Mouse (Mus musculus): ENCODE results near the gene Camta1. TPM values are rescaled to one million over a fixed set of nuclear protein-coding genes. Genes with fewer than 3 reads are reported as not detected.
A peak's percentile ranks its signal among the peaks of the same experiment; 100 is the strongest.

The Camta1 gene
- polyA plus RNA-seq, 1 experiment, result 7.7 TPM

DNA sequence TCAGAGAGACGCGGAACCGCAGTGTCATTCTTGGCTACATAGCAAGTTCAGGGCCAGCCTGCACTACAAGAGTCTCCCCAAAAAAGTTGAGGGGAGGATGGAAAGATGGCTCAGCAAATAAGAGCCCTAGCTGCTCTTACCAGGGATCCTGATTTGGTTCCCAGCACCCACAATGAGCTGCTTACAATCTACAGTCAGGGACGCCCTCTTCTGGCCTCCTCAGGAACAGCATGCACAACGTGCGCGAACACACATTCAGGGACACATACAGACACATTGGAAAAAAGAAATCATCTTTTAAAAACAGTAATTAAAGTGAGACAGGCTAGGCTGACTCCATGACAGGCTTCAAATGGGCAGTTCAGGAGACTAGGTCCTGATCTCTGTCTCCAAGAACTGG, 33.9 kb upstream of the Camta1 start:
- Histone ChIP-seq H3K27me3 (replicated peaks; ENCODE audit: control insufficient read depth, insufficient read depth, low read length) (no peaks in the 10 kb centered on the region), H3K27ac (ENCODE audit: insufficient read depth, low read depth, low read length) (no peak overlapping the region), H3K4me1 (ENCODE audit: control insufficient read depth, insufficient read depth, low read length) (no peaks in the 10 kb centered on the region), H3K4me3 (ENCODE audit: insufficient read depth, low read depth, low read length) (no peak overlapping the region), H3K36me3 (ENCODE audit: control insufficient read depth, insufficient read depth, low read length) (no peaks in the 10 kb centered on the region)
- DNase-seq, result no peak
- 89% methylated on average over 7 of the region's 7 CpGs for WGBS
- TF ChIP-seq POLR2A (IDR thresholded peaks at IDR 0.05; ENCODE audit: low read depth, low read length) (no peak), CTCF (conservative IDR thresholded peaks at IDR 0.05; ENCODE audit: insufficient read depth, insufficient read length, low read depth, low read length) (no peak)

DNA sequence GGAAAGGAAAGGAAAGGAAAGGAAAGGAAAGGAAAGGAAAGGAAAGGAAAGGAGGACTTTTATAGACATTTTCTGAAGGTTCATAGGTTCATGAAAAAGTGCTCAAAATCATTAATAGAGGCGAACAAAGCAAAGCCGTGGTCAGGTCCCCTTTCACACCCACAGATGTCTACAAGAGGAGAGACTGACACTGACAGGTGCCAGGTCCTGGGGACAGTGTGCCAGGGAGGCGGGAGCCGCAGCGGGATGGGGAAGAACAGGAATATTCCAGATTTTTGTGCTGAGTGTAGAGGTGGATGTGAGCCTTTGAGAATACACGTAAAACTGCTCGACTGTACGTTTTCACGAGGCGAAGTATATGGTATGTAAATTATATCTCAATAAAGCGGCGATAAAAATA, 33.2 kb upstream of the Camta1 start:
- TF ChIP-seq POLR2A (IDR thresholded peaks at IDR 0.05; ENCODE audit: low read depth, low read length) (no peak), CTCF (conservative IDR thresholded peaks at IDR 0.05; ENCODE audit: insufficient read depth, insufficient read length, low read depth, low read length) (no peak)
- no peaks in the 10 kb centered on the region for H3K27me3 ChIP-seq (replicated peaks; ENCODE audit: control insufficient read depth, insufficient read depth, low read length)
- no peaks in the 10 kb centered on the region for H3K36me3 ChIP-seq (ENCODE audit: control insufficient read depth, insufficient read depth, low read length)
- no peak for DNase-seq
- no peaks in the 10 kb centered on the region for H3K4me1 ChIP-seq (ENCODE audit: control insufficient read depth, insufficient read depth, low read length)
- WGBS, result 97% methylated on average over 12 of the region's 12 CpGs
- no peak overlapping the region for H3K27ac ChIP-seq (ENCODE audit: insufficient read depth, low read depth, low read length)
- H3K4me3 ChIP-seq (ENCODE audit: insufficient read depth, low read depth, low read length), result no peak overlapping the region

DNA sequence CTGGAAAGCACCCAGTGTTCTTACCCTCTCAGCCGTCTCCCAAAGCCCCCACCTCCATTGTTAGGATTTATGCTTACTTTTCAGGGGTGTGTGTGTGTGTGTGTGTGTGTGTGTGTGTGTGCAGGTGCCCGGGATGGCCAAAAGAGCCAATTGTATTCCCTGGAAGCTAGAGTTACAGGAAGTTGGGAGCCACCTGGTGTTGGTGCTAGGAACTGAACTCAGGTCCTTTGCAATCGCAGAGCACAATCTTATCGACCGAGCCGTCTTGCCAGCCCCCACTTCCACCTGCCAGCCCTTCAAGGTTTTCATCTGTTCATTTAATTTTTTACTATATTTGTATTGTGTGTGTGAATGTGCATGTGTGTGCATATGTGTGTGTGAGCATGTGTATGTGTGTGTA, 31.6 kb upstream of the Camta1 start:
- no peak for DNase-seq
- Histone ChIP-seq H3K27ac (ENCODE audit: insufficient read depth, low read depth, low read length) (no peak overlapping the region), H3K4me3 (ENCODE audit: insufficient read depth, low read depth, low read length) (no peak overlapping the region), H3K27me3 (replicated peaks; ENCODE audit: control insufficient read depth, insufficient read depth, low read length) (no peaks in the 10 kb centered on the region), H3K36me3 (ENCODE audit: control insufficient read depth, insufficient read depth, low read length) (no peaks in the 10 kb centered on the region), H3K4me1 (ENCODE audit: control insufficient read depth, insufficient read depth, low read length) (no peaks in the 10 kb centered on the region)
- 73% methylated on average over 6 of the region's 6 CpGs for WGBS
- no peak for TF ChIP-seq POLR2A (IDR thresholded peaks at IDR 0.05; ENCODE audit: low read depth, low read length)
- peak; percentile 38; the same call in 1 of the 2 replicates for TF ChIP-seq CTCF (conservative IDR thresholded peaks at IDR 0.05; ENCODE audit: insufficient read depth, insufficient read length, low read depth, low read length)

- no peak overlapping the region for H3K27ac ChIP-seq (ENCODE audit: insufficient read depth, low read depth, low read length)
- no peak for DNase-seq
- H3K27me3 ChIP-seq (replicated peaks; ENCODE audit: control insufficient read depth, insufficient read depth, low read length), result no peaks in the 10 kb centered on the region; the same call in 1 of the 2 replicates
- 83% methylated on average over 12 of the region's 12 CpGs for WGBS
- no peaks in the 10 kb centered on the region for H3K36me3 ChIP-seq (ENCODE audit: control insufficient read depth, insufficient read depth, low read length)
- H3K4me3 ChIP-seq (ENCODE audit: insufficient read depth, low read depth, low read length), result no peak overlapping the region
- TF ChIP-seq POLR2A (IDR thresholded peaks at IDR 0.05; ENCODE audit: low read depth, low read length), result no peak
- no peak for TF ChIP-seq CTCF (conservative IDR thresholded peaks at IDR 0.05; ENCODE audit: insufficient read depth, insufficient read length, low read depth, low read length)
- no peaks in the 10 kb centered on the region for H3K4me1 ChIP-seq (ENCODE audit: control insufficient read depth, insufficient read depth, low read length)
These were observed 19.9 kb upstream of the Camta1 start for GRCm38 (mm10) chr4:151881590-151881989.

DNA sequence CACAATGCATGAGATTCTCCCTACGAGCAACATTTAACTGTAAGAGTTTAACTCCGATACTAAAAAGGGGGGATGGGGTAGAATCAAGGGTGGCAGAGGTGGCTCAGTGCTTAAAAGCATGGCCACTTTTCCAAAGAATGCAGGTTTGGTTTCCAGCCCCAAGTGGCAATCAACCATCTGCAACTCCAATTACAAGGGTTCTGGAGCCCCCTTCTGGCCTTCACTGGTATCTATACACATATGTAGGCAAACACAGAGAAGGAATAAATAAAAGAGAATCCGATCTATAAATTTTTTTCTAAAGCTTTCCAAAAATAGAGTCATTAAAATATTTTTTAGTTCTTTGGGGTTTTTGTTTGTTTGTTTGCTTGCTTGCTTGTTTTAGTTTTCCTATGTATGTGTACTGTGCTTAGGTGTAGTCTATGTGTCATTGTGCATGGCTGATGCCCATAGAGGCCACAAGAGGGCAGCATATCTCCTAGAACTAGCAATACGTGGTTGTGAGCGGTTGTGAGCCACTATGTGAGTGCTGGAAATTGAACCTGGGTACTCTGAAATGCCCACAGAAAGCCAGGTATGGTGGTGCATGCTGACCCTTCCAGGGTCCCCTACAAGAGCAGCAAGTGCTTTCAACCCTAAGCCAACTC, 18.5 kb upstream of the Camta1 start:
- no peak for TF ChIP-seq POLR2A (IDR thresholded peaks at IDR 0.05; ENCODE audit: low read depth, low read length)
- TF ChIP-seq CTCF (conservative IDR thresholded peaks at IDR 0.05; ENCODE audit: insufficient read depth, insufficient read length, low read depth, low read length), result peak; percentile 24; the same call in 1 of the 2 replicates
- H3K4me1 ChIP-seq (ENCODE audit: control insufficient read depth, insufficient read depth, low read length), result no peaks in the 10 kb centered on the region
- no peaks in the 10 kb centered on the region; the same call in 1 of the 2 replicates for H3K27me3 ChIP-seq (replicated peaks; ENCODE audit: control insufficient read depth, insufficient read depth, low read length)
- WGBS, result 82% methylated on average over 5 of the region's 5 CpGs
- no peak overlapping the region for H3K4me3 ChIP-seq (ENCODE audit: insufficient read depth, low read depth, low read length)
- H3K36me3 ChIP-seq (ENCODE audit: control insufficient read depth, insufficient read depth, low read length), result no peaks in the 10 kb centered on the region
- no peak overlapping the region for H3K27ac ChIP-seq (ENCODE audit: insufficient read depth, low read depth, low read length)
- no peak for DNase-seq

DNA sequence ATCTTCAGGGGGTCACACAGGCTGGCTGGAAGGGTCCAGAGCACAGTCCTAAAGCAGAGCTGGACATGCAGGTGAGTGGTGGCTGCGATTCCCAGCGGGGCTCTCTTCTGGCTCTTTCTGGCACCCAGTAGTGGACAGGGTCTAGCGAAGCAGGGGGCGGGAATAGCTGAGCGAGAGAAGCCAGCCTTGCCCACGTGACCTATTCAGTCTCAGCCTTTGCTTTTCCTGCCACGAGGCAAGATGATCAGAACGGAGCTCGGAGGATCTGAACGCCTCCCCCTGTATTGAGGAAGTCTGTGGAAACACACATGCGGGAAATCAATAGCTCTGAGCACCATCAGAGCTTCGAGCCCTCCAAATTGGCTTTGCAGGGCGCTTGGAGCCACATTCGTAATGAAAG, 14.7 kb upstream of the Camta1 start:
- WGBS, result 36% methylated on average over 14 of the region's 14 CpGs
- no peaks in the 10 kb centered on the region for H3K36me3 ChIP-seq (ENCODE audit: control insufficient read depth, insufficient read depth, low read length)
- no peak for DNase-seq
- no peaks in the 10 kb centered on the region; the same call in 1 of the 2 replicates for H3K27me3 ChIP-seq (replicated peaks; ENCODE audit: control insufficient read depth, insufficient read depth, low read length)
- H3K27ac ChIP-seq (ENCODE audit: insufficient read depth, low read depth, low read length), result no peak overlapping the region
- H3K4me3 ChIP-seq (ENCODE audit: insufficient read depth, low read depth, low read length), result no peak overlapping the region
- H3K4me1 ChIP-seq (ENCODE audit: control insufficient read depth, insufficient read depth, low read length), result no peaks in the 10 kb centered on the region
- TF ChIP-seq POLR2A (IDR thresholded peaks at IDR 0.05; ENCODE audit: low read depth, low read length), result no peak
- TF ChIP-seq CTCF (conservative IDR thresholded peaks at IDR 0.05; ENCODE audit: insufficient read depth, insufficient read length, low read depth, low read length), result no peak

DNA sequence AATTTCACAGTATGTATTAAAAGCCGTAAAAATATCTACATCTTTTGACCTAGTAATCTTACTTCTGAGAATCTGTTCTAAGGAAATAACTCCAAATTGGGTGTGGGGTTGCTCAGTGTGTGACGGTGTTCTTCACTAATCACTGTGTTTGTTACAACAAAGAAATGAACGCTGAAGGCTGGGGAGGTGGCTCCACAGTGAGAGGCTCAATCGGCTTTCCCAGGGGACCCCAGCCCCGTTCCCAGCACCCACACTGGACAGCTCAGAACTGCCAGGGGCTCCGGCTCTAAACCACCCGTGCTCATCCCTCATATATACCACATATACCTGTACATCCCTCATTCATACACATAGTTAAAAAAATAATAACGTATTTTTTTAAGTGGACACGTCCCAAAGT, 1.8 kb upstream of the Camta1 start:
- TF ChIP-seq POLR2A (IDR thresholded peaks at IDR 0.05; ENCODE audit: low read depth, low read length), result no peak
- no peak for TF ChIP-seq CTCF (conservative IDR thresholded peaks at IDR 0.05; ENCODE audit: insufficient read depth, insufficient read length, low read depth, low read length)
- Histone ChIP-seq H3K4me1 (ENCODE audit: control insufficient read depth, insufficient read depth, low read length) (peaks cover 3% of the 10 kb centered on the region; the same call in 1 of the 2 replicates), H3K27ac (ENCODE audit: insufficient read depth, low read depth, low read length) (no peak overlapping the region), H3K4me3 (ENCODE audit: insufficient read depth, low read depth, low read length) (no peak overlapping the region), H3K27me3 (replicated peaks; ENCODE audit: control insufficient read depth, insufficient read depth, low read length) (no peaks in the 10 kb centered on the region), H3K36me3 (ENCODE audit: control insufficient read depth, insufficient read depth, low read length) (no peaks in the 10 kb centered on the region)
- no peak for DNase-seq
- WGBS, result 66% methylated on average over 9 of the region's 9 CpGs
